Mouse (Mus musculus) left cerebral cortex, postnatal 25 days (tissue): ENCODE data around the gene Ckap2. TPM values are rescaled to one million over a fixed set of nuclear protein-coding genes. Genes with fewer than 3 reads are reported as not detected.

Experiments
- DNase-seq, 2 experiments: peaks; one replicate each; pipeline ENCODE4 v3.0.0; 2022; ENCODE audit warnings: low spot score in 2 of 2, mixed read lengths in 1 of 2
- intact Hi-C: fragments of 180-260 bp; cut with DNase I; formaldehyde crosslinking; loops from one replicate; pipeline ENCODE4 v1.15.1; 2025
- total RNA-seq, 2 experiments: library from RNA; stranded (reverse); gene quantifications; 2 replicates each; pipeline ENCODE4 v1.2.3; 2021

The Ckap2 gene
- total RNA-seq: under 1 TPM; 0.57 to 0.85 TPM

DNA sequence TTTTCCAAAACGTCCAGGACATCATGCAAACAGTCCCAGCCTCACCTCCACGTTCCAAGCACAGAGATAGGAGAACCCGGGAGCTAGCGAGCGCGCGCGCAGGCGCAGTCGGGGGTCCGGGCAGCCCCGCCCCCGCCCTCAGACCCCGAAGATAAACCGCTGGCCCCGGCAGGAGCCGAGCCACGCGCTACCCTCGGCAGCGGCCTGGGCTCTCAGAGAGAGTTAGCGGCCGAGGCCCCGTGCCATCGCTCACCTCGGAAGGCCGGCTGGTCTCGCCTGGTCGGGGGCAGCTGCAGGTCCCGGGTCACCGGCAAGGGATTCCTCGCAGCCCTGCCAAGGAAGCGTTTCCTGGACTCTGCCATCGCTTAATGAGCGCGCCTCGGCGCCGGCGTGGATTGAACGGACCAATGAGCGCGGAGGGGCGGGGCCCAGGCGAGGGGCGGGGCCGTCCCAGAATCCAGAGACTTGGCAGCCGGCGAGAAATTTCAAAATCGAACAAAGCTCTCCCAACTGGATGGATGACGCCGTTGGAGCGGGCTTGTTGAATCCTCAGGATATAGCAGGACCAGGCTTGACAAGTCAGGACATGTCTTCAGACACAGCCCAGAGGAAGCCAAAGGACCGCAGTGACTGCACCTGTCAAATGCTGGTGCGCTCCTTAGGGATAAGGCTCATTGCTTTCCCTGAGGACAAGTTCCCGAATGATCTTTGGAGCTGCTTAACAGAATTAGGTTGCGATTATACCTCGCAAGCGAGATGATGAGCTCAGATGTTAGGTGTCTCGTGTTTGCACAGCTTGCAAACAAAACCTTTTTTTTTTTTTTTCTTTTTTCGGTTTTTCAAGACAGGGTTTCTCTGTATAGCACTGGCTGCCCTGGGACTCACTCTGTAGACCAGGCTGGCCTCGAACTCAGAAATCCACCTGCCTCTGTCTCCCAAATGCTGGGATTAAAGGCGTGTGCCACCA, at the start of gene Ckap2:
TSS of gene Ckap2 (minus strand) at position 389 of the 967 bp plus-strand sequence.
- intact Hi-C loops: loop anchor here (2.0 kb wide), 2 partner anchors 19 to 125 kb away; partner anchors contain the start of genes Alg11, Atp7b and Nek3
- peak; percentile 81 for DNase-seq

DNA sequence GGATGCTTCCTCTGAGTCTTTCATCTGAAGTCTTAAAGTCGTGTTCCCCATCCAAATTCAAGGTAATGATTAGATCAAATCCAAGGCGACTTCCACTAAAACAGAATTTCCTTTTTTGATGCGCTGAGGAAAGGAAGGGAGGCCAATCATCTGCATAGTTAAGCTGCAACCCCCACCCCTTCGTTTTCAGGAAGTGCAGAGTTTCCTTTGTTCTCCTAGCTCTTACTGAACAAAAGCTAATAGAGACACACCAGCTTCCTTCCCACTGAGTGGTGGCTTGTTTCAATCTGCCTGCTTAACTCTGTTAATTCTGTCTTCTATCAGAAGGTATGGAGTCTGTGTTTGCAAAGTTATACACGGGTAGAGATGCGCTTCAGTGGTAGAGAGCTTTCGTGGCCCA, 43.0 kb upstream of the Ckap2 start:
- intact Hi-C loops: no loop called here
- DNase-seq: no peak

DNA sequence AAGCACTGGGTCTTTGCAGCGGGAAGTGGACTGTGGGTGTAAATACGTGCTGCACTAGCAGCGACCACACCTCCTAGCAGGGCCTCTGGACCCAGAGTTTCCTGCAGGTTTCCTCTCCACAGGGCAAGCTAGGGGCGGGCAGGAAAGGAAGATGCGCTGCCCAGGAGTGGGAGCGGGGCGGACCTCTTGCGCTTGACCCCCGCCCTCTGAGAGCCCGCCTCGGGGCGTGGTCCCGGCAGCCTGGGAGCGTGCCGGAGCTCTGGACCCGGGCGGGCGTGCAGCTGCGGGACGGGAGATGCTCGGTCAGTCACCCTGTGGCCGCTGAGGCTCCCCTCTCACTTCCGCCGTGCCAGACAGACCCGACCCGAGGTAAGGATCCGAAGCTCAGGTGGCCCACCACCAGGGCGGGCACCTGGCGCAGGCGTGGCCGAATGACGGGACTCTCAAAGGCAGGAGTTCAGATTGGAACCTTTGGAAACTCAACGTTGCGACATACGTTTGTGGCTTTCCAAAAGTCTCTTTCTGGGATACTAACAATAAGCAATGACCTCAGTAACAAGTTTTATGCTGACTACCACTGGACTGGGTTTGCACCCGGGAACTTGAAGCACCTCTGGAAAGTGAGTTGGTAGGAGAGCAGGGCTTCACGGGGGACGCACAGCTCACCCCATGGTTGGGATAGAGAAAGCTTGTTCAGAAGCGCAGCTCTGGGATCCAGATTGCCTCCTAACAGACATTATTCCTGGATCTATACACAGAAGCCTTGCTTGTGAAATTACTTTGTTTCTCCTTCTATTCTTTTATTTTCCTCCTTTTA, 41.6 kb upstream of the Ckap2 start, which contains the start of gene Thsd1:
TSS of gene Thsd1 (plus strand) at position 253 of the 817 bp plus-strand sequence.
- DNase-seq: peak in 1 of 2 experiments; percentile 5
- intact Hi-C loops: no loop called here

- intact Hi-C loops: no loop called here
- DNase-seq: peak; percentile 2 to 4
These were observed 40.7 kb upstream of the Ckap2 start for GRCm38 (mm10) chr8:22226361-22226760.

GRCm38 (mm10) chr8:22214826-22215225, 29.2 kb upstream of the Ckap2 start:
- DNase-seq: no peak
- intact Hi-C loops: no loop called here

DNA sequence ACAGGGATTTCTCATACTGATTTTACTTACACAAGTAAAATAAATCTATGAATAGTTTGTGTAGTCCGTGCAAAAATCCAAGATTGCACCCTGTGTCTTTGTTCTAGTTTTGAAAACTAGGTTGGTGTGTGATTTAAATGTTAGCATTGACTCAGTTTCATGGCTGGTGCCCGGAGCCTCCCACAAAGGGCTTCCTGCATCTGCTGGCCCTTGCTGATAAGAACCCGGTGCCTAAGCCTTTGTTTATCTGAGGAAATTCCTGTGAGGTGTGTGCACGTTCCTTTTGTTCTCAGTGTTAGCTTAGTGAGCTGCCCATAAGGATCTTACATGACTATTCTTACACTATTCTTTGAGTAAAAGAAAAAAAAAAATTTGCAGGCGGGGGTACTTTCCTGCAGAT, 23.4 kb upstream of the Ckap2 start:
- intact Hi-C loops: no loop called here
- no peak for DNase-seq

DNA sequence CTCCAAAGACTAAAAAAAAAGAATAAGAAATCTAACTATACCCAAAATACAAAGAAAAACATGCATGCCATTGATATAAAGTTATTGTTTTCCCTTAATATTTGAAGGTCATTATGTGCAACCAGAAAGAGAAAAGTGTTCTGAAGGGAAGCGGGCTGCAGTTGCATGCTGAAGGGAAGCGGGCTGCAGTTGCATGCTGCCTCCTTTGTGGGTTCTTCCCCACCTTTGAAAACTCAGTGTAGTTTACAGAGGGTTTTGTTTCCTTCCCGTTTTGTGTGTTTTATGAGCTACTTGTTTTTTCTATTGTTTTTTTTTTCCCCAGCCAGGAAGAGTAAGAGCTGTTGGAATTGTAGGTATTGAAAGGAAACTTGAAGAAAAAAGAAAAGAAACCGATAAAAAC, 21.9 kb upstream of the Ckap2 start:
- DNase-seq: no peak
- intact Hi-C loops: no loop called here

DNA sequence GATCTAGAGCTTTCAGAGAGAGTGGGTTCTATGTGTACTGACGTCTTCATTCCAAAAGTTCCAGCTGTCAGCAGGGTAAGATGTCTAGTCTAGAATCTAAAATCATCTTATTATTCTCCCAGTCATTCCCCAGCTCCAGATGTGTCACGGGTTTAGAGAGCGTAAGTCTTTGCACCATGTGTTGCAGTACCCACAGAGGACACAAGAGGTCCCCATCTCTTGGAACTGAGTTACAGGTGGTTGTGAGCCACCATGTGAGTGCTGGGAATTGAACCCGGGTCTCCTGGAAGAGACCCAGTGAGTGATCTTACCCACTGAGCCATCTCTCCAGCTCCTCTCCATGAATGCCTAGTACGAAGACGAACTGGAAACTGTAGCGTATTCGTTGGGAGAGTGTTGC, 13.9 kb upstream of the Ckap2 start:
- intact Hi-C loops: no loop called here
- no peak for DNase-seq

GRCm38 (mm10) chr8:22197914-22198313, 12.3 kb upstream of the Ckap2 start:
- intact Hi-C loops: no loop called here
- no peak for DNase-seq

DNA sequence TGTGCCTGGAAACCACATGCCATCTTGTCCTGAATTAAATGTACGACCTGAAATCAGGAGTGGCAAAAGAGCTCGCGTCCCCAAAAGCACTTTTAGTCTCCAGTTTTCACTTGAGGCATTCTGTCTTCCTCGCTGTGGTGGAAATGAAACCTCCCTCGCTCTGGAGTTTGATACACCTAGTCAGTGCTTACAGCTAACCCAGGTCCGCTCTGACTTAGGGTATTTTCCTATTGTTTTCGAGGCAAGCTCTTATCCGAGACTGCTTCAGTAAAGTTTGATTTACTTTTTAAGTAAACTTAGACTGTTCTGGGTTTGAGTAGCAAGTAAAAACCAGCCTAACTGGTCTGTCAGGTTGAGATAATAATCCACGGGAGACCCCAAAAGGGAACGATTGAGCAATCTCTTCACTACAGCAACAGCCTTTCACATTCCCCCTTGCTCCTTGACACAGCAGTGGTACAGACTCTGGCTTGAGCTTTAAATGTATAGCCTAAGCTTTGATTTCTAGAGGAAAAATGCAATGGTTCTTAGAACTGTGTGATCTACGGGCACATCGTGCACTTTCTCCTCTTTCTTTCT, 7.9 kb upstream of the Ckap2 start:
- DNase-seq: no peak
- intact Hi-C loops: loop anchor here (1.0 to 5.0 kb wide), 4 partner anchors 183 to 218 kb away; partner anchors contain the start of genes Mrps31 and Slc25a15

DNA sequence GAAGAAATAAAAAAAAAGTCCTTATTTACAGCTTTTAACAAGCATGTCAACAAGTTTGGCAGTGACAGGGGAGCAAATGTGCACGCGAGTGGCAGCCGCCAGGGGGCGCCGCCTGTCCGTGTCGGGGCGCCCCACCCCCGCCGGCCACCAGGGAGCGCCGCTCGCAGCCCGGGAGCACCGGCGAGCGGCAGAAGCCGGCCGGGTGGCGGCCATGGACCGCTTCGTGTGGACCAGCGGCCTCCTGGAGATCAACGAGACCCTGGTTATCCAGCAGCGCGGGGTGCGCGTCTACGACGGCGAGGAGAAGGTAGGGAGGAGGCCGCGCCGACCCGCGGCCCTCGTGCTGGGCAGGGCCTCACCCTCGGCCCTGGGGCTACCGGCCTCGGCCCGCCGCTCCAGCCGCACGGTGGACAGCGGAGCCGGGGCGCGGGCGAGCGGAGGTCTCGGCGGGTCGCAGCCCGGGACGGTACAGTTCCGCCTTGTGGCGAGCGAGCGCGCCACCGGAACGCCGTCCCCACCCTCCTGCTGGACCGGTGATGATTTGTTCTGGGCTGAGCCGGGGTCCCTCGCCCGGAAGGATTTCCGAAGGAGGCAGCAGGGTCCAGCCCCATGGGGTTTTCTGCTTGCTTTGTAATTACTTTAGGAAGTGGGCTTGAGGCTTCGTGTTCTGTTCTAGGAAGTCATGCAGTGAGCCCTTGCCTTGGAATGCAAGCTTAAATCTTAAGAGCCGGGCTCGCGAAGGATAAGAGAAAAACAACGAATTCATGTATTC, 7.2 kb upstream of the Ckap2 start, which contains the start of gene Vps36:
TSS of gene Vps36 (plus strand) at position 150 of the 772 bp plus-strand sequence.
- intact Hi-C loops: loop anchor here (1.0 to 5.0 kb wide), 4 partner anchors 184 to 218 kb away; partner anchors contain the start of genes Mrps31 and Slc25a15
- peak; percentile 83 to 89 for DNase-seq

DNA sequence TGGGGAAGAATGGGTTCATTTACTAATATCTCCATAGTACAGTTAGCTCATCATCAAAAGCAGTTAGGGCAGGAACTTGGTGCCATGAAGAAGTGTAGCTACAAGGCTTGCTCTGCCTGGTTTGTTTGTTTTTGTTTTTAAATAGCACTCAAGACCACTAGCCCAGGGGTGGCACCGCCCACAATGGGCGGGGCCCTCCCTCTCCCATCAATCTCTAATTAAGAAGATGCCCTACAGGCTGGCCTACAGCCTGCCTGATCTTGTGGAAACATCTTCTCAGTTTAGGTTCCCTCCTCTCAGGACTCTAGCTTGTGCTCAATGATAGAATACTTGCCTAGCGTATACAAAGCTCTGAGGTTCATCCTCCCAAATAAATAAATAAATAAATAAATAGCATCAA, 735 bp downstream of the Ckap2 start:
- intact Hi-C loops: loop anchor here (2.0 kb wide), 2 partner anchors 18 to 124 kb away; partner anchors contain the start of genes Alg11, Atp7b and Nek3
- no peak for DNase-seq

DNA sequence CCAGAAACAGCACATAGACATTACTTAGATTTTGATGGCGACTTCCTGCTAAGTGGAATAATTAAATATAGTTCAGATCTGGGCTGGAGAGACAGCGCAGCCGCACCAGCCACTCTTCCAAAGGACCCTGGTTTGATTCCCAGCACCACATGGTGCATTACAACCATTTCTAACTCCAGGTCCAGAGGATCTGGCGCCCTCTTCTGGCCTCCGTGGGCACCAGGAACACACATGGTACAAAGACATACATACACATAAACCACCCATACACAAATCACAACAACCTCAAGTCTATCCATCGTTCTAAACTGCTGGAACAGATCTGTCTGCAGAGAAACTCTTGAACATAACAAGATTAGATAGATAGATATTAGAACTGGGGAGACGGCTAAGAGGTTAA, 9.7 kb downstream of the Ckap2 start:
- intact Hi-C loops: no loop called here
- no peak for DNase-seq

DNA sequence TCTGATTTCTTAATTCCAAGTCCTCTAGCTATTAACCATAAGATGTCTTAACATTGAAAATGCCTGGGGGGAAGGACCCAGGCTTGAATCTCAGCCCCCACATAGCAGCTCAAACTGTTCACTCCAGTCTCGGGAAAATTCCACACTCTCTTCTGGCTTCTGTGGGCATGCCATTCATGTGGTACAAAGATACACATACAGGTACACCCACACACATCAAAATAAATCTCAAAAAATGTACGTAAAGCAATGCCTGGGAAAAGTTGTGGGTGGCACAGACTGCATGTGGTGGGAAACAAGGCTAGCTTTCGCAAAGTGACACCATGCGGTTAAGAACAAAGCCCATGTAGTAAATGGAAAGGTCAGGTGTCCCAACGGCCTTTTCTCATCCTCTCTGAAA, 16.5 kb downstream of the Ckap2 start:
- DNase-seq: peak; percentile 14 to 77
- intact Hi-C loops: loop anchor here (5.0 kb wide), 1 partner anchor 177 kb away; no protein-coding TSS in a partner anchor

GRCm38 (mm10) chr8:22166080-22166603, 19.5 kb downstream of the Ckap2 start, which contains the start of gene Nek3:
Gene Nek3 (minus strand): TSS chr8:22166435.
- peak; percentile 78 to 79 for DNase-seq
- intact Hi-C loops: loop anchor here (1.0 to 5.0 kb wide), 3 partner anchors 19 to 174 kb away; partner anchors contain the start of genes Alg11, Atp7b and Ckap2

- intact Hi-C loops: loop anchor here (1.0 to 5.0 kb wide), 3 partner anchors 19 to 173 kb away; partner anchors contain the start of genes Alg11, Atp7b and Ckap2
- peak in 1 of 2 experiments; percentile 2 for DNase-seq
These were observed 20.2 kb downstream of the Ckap2 start for GRCm38 (mm10) chr8:22165251-22166079.

DNA sequence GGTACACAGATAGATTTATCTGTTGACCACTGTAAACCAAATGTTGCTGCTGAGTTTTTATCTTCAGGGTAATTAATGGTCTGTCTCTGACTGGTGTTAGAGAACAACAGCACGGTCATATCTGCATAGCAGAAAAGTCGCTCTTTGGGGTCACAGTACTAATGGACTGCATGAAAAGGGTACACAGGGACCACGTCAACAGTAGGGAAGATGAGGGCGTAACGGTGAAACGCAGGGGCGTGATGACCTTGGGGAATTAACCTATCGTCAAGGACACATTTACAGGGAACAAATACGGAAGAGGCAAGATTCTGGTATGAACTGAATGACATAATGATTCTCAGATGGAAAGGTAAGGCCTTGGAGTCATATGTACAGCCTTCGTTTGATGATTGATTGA, 21.2 kb downstream of the Ckap2 start:
- intact Hi-C loops: loop anchor here (5.0 kb wide), 1 partner anchor 92 kb away; no protein-coding TSS in a partner anchor

More for the DNA sequence above, 21.2 kb downstream of the Ckap2 start:
- DNase-seq: no peak
